7 mouse cellular contexts compared by ENCODE assay signal in the genomic region with DNA sequence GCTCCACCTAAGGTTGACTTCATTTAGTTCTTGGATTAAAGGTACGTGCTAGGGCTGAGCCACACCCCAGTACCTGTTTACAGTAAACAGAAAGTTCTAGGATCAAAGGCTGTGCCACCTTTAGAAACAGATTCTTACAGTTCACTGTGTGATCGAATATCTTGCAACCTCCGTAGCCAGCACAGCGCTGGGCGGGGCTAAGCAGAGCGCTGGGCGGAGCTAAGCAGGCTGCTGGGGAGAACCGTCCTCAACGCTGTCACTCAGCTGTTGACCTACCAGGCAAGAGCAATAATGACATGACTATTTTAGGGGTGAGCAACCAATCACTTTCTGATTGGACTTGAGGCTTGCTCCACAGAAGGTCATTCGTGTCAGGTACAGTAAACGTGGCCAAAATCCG. TPM values are rescaled to one million over a fixed set of nuclear protein-coding genes. Genes with fewer than 3 reads are reported as not detected.
DNase-seq lines count a peak whose midpoint lies in the region; ATAC-seq lines count a peak whose summit lies in the region.

No protein-coding gene starts in this region.

- WGBS in heart, embryonic 14.5 days, result 8% methylated on average over 12 of the region's 12 CpGs

- ATAC-seq in activated CD4-positive, CD25-positive, alpha-beta regulatory T cell, adult 4 months, result peak; percentile 76
- no peak for ATAC-seq in heart, embryonic 14.5 days (ENCODE audit: insufficient number of reproducible peaks, insufficient read depth, low FRiP score, low read depth)

- H3K9ac ChIP-seq in heart, embryonic 14.5 days (ENCODE audit: low read length), result no peak overlapping the region

- no peak overlapping the region for H3K27ac ChIP-seq in heart, embryonic 14.5 days (replicated peaks in 1 of 2; ENCODE audit: control insufficient read depth in 1 of 2, insufficient read depth in 1 of 2, low read depth in 2 of 2, low read length in 2 of 2)

- peak; percentile 87 for DNase-seq in CD4-positive, CD25-positive, alpha-beta regulatory T cell, adult 2 months (ENCODE audit: low read depth, low spot score)
- DNase-seq in kidney, postnatal 4 days, result peak; percentile 53 to 68
- DNase-seq in mesoderm, embryonic 11.5 days (ENCODE audit: low read depth, low spot score), result peak; percentile 48
- no peak for DNase-seq in cerebellum, adult 8-10 months
- DNase-seq in gastrocnemius, postnatal 10 days, result no peak

- no peak overlapping the region for H3K4me3 ChIP-seq in heart, embryonic 14.5 days (ENCODE audit: control insufficient read depth in 1 of 2, insufficient read depth in 1 of 2, low read depth in 1 of 2, low read length in 2 of 2)

- H3K4me1 ChIP-seq in heart, embryonic 14.5 days (ENCODE audit: control insufficient read depth in 2 of 2, insufficient read depth in 2 of 2, low read length in 2 of 2), result peaks cover 0 to 5% of the 10 kb centered on the region in 2 experiments; a peak in 2 of 4 replicates

- H3K4me2 ChIP-seq in heart, embryonic 14.5 days (ENCODE audit: low read length), result peak overlapping the region; percentile 42; the same call in 1 of the 2 replicates

- no peaks in the 10 kb centered on the region for H3K27me3 ChIP-seq in heart, embryonic 14.5 days (ENCODE audit: control insufficient read depth, insufficient read depth, low read length)

- no peaks in the 10 kb centered on the region for H3K9me3 ChIP-seq in heart, embryonic 14.5 days (ENCODE audit: control insufficient read depth, low read length)

- no peaks in the 10 kb centered on the region for H3K36me3 ChIP-seq in heart, embryonic 14.5 days (ENCODE audit: control insufficient read depth, insufficient read depth, low read length)

RNA-seq across cellular contexts. Expression of a gene that starts 7.9 kb away (rescaled TPM):
- polyA plus RNA-seq in activated CD4-positive, CD25-positive, alpha-beta regulatory T cell, adult 4 months (2017; shearing (Covaris generic)), result 10 to 100 TPM; 31.4 to 33.0 TPM
- polyA plus RNA-seq in heart, embryonic 14.5 days (2014; fragmentation: Nextera tagmentation; extraction: Ambion mirVana), result 12.8 and 13.6 TPM in 2 replicates
- total RNA-seq in gastrocnemius, postnatal 10 days (2021), result 10 to 100 TPM; 11.1 to 15.7 TPM

RNA-seq across cellular contexts. Expression of a gene that starts 34.3 kb away (rescaled TPM):
- 1 to 10 TPM; 1.2 to 1.8 TPM for polyA plus RNA-seq in activated CD4-positive, CD25-positive, alpha-beta regulatory T cell, adult 4 months (2017; shearing (Covaris generic))
- 7.8 and 8.1 TPM in 2 replicates for polyA plus RNA-seq in heart, embryonic 14.5 days (2014; fragmentation: Nextera tagmentation; extraction: Ambion mirVana)
- 1 to 10 TPM; 2.6 to 4.4 TPM for total RNA-seq in gastrocnemius, postnatal 10 days (2021)

RNA-seq across cellular contexts. Expression of a gene that starts 36.1 kb away (rescaled TPM):
- 10 to 100 TPM; 22.8 TPM for polyA plus RNA-seq in activated CD4-positive, CD25-positive, alpha-beta regulatory T cell, adult 4 months (2017; shearing (Covaris generic))
- polyA plus RNA-seq in heart, embryonic 14.5 days (2014; fragmentation: Nextera tagmentation; extraction: Ambion mirVana), result 12.7 and 14.1 TPM in 2 replicates
- 10 to 100 TPM; 23.3 to 31.9 TPM for total RNA-seq in gastrocnemius, postnatal 10 days (2021)

RNA-seq across cellular contexts. Expression of a gene that starts 39.0 kb away (rescaled TPM):
- under 1 TPM in 1 of 2 experiments, not detected in 1; 0.33 TPM for polyA plus RNA-seq in activated CD4-positive, CD25-positive, alpha-beta regulatory T cell, adult 4 months (2017; shearing (Covaris generic))
- polyA plus RNA-seq in heart, embryonic 14.5 days (2014; fragmentation: Nextera tagmentation; extraction: Ambion mirVana), result not detected in 2 replicates
- total RNA-seq in gastrocnemius, postnatal 10 days (2021), result under 1 TPM in 1 of 2 experiments, not detected in 1; 0.18 TPM

Comparison
In these comparisons a context has a peak if more than half of its experiments do, and no peak if none do; other contexts are left out.
1. DNase-seq: peak in CD4-positive, CD25-positive, alpha-beta regulatory T cell, adult 2 months (single experiment), kidney, postnatal 4 days (2 of 2) and mesoderm, embryonic 11.5 days (single experiment); none in cerebellum, adult 8-10 months (single experiment) and gastrocnemius, postnatal 10 days (single experiment).